In genomic region chr17:80398243-80398642, GRCm38 (mm10) we compare ENCODE assay signal across 19 mouse cellular contexts. TPM values are rescaled to one million over a fixed set of nuclear protein-coding genes. Genes with fewer than 3 reads are reported as not detected.
"Had no signal": no experiment of that assay in that cellular context is flagged by ENCODE, and none has a peak within 500 bp of the region (broad histone marks: within the 10 kb centered on the region; RNA-seq: fewer than 3 reads in every experiment).

No protein-coding gene starts in this region.

- H3K9me3 ChIP-seq: neural tube, embryonic 13.5 days; neural tube, embryonic 15.5 days; stomach, embryonic 15.5 days had no signal

- DNase-seq: retina, postnatal 1 day; right cerebral cortex, adult 18-20 months; right cerebral cortex, postnatal 14 days; right cerebral cortex, postnatal 25 days; right cerebral cortex, postnatal 4 days; spleen, adult 18-20 months; thymus, adult 18-20 months; thymus, adult 2 months; thymus, postnatal 14 days; thymus, postnatal 25 days; thymus, postnatal 36 days; thymus, postnatal 4 days had no signal

- H3K4me1 ChIP-seq: neural tube, embryonic 15.5 days; stomach, embryonic 15.5 days had no signal

- H3K4me3 ChIP-seq: neural tube, embryonic 13.5 days; neural tube, embryonic 15.5 days; stomach, embryonic 15.5 days had no signal

- H3K27me3 ChIP-seq: neural tube, embryonic 13.5 days; neural tube, embryonic 15.5 days; stomach, embryonic 15.5 days had no signal

- H3K4me2 ChIP-seq: neural tube, embryonic 13.5 days; neural tube, embryonic 15.5 days; stomach, embryonic 15.5 days had no signal

- H3K27ac ChIP-seq: neural tube, embryonic 13.5 days; neural tube, embryonic 15.5 days; stomach, embryonic 15.5 days; stomach, postnatal 0 days had no signal

- H3K9ac ChIP-seq: neural tube, embryonic 13.5 days; neural tube, embryonic 15.5 days; stomach, embryonic 15.5 days had no signal

RNA-seq across cellular contexts. Expression of gene Gm10190, which starts 24.9 kb away (rescaled TPM):
- polyA plus RNA-seq: spleen, adult 2 months; stomach, embryonic 16.5 days; thymus, adult 2 months; urinary bladder, adult 2 months had no signal
